Mouse (Mus musculus): ENCODE results near the gene Tcte1.

Gene Tcte1

DNA sequence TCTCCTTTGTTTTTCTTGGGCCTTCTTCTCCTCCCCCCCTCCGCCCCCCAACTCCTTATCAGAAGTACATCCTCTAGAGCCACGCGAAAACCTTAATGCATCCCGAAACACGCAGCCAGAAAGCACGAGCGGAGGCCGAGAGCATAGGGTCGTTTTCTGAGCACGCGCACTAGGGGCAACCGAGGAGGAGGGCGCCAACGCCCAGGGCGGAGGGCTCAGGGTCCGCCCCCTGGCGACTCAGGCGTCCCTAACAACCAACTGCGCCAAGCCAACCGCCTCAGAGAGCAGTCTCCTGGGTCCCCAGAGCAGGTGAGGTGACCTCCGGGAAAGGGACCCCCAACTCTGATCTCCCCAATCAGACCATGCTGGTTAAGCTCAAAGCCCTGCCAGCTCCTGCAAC is at the start of gene Tcte1:
Tcte1 (plus strand) TSS at position 172 of the 400 bp plus-strand sequence.
- DNase-seq (ENCODE audit: low spot score), result no peak

DNA sequence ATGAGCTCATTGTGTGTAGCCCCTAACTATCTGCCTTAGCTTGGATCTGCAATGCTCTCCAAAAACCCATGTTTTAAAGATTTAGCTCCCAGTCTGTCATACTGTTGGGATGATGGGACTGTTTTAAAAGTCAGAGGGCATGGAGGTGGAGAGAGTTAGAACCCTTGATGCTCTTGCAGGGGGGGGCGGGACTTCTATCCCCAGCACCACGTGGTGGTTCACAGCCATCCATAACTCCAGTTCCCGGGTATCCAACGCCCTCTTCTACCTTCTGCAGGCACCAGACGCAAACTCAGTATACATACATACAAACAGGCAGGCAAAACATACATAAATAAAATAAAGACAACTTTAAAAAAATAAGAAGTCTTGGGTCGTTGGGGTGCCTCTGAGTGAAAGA is 49.6 kb upstream of the Tcte1 start:
- DNase-seq (ENCODE audit: low spot score), result no peak

GRCm38 (mm10) chr17:45474146-45474545 is 49.1 kb upstream of the Tcte1 start:
- no peak for DNase-seq (ENCODE audit: low spot score)

DNA sequence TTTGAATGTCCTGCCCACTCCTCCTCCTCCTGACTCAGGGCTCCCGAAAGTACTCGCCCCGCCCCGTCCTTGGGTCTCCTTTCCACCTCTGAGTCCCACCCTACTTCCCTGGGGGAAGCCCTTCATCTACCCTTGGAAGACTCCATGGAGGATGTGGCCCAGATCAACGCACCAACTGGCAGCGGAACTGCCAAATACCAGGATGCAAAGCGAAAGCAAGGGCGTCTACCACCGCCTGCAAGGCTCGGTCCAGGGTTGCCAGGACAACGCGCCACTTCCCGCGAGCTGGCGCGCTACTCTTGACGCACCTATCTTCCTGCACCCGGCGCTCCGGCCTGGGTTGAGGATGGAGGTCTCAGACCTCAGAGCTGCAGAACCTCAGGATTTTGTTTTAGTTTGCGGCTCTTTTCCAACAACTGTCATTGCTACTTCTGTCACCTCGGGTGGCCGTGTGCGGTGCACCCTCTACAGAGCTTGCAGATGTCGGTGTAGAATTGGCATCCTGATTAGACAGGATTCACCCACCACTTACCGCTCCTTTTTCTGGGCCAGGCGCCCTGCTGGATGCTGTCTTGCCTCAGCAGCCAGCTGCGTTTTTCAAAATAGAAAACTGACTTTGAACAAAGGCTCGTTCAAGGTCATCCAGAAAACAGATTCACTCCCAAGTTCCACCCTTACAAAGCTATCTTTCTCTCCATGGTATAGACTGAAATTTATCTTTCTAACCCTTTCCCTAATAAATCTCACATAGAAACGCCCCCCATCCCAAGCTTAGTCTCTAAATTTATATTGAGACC is 48.4 kb upstream of the Tcte1 start, which contains the start of gene Spats1:
Spats1 (minus strand) TSS at position 747 of the 797 bp plus-strand sequence.
- DNase-seq (ENCODE audit: low spot score), result peak; percentile 27

DNA sequence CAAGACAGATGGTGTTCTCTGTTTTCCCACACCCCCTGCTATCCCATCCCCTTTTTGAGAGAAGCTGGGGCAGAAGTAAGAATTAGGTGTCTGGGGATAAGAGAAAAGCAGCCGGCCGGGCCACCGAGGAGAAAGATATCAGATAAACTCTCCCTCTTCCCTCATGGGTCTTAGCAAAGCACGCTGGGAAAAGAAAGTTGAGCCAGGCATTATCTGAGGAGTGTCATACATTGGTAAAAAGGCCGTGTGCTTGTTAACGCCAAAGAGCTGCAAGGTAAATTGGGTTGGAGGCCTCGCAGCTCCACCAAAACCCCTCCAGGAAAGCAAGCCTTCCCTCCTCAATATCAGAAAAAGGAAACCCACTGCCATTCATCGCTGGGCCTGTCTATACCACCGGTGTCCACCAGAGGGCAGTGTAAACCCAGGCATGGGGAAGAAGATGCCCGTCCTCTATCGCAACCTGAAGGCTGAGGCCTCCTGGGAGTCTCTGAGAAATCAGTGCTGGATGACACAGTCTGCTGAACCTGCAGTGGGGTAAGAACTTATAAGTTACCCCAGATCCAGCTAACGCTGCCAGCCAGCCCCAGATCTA is 44.9 kb upstream of the Tcte1 start:
- peak; percentile 81 for DNase-seq (ENCODE audit: low spot score)

DNA sequence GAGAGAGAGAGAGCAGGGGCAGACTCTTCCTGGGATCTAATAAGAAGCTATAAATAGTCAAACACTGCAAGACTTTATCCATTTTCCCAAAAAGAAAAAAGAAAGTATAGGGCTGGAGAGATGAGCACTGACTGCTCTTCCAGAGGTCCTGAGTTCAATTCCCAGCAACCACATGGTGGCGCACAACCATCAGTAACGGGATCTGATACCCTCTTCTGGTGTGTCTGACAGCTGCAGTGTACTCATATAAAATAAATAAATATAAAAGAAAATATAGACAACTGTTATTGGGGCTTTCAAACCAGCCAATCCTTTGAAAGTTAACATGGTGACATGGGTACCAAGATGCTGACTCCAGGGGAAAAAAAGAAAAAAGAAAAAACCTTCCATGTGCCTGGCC is 42.8 kb upstream of the Tcte1 start:
- DNase-seq (ENCODE audit: low spot score), result no peak

- no peak for DNase-seq (ENCODE audit: low spot score)
These were observed 37.7 kb upstream of the Tcte1 start for GRCm38 (mm10) chr17:45485581-45485980.

GRCm38 (mm10) chr17:45487216-45487615 is 36.0 kb upstream of the Tcte1 start:
- DNase-seq (ENCODE audit: low spot score), result no peak

GRCm38 (mm10) chr17:45488321-45489254 is 34.6 kb upstream of the Tcte1 start:
- no peak for DNase-seq (ENCODE audit: low spot score)

GRCm38 (mm10) chr17:45489736-45490135 is 33.5 kb upstream of the Tcte1 start:
- DNase-seq (ENCODE audit: low spot score), result no peak

GRCm38 (mm10) chr17:45490532-45491154 is 32.6 kb upstream of the Tcte1 start:
- no peak for DNase-seq (ENCODE audit: low spot score)

DNA sequence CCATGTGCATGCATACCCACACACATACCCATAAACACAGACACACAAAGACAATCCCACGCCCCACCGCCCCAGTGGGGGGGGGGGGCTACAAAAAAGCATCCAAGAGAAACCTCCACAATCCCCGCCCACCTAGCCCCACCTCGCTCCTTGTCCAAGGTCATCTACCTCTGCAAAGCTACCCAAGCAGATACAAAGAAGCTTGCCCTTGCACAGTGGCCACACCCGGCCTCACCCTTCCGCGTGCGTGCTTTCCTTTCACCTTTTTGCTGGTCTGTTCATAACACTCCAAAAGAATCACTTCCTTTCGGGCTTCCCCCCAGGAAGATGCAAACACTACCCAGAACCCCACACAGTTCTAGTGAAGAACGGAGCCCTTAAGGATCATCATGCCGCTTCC is 27.8 kb upstream of the Tcte1 start:
- DNase-seq (ENCODE audit: low spot score), result no peak

GRCm38 (mm10) chr17:45498397-45498796 is 24.8 kb upstream of the Tcte1 start:
- DNase-seq (ENCODE audit: low spot score), result no peak

DNA sequence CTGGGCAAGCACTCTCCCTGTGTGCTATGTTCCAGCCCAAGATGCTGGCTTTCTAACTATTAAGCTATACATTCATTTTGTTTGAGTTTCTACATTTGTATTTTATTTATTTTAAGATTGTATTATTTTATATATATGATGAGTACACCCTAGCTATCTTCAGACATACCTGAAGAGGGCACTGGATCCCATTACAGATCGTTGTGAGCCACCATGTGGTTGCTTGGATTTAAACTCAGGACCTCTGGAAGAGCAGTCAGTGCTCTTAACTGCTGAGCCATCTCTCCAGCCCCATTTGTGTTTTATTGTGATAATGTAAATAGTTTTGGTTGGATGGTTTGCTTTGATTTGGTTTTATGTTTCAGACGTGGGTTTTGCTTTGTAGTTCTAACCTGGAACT is 23.7 kb upstream of the Tcte1 start:
- DNase-seq (ENCODE audit: low spot score), result no peak

- no peak for DNase-seq (ENCODE audit: low spot score)
These were observed 22.3 kb upstream of the Tcte1 start for GRCm38 (mm10) chr17:45500981-45501380.

DNA sequence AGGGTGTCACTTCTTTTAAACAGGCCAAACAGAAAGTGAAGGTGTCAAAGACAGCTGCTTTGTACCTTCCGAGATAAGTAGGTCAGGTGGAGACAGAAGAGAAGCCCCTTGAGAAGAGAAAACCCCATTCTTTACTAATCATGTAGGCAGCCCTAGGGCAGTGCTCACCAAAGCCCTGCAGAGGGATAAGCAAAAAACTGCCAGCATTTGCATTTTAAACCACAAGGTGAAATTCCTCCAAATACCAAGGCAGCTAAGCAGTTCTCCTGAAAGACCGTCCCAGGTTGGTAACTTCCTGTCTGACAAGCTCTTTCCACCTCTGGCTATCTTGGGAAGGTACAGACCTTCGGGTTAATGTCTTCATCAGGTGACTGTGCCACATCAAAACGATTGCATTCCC is 20.9 kb upstream of the Tcte1 start:
- no peak for DNase-seq (ENCODE audit: low spot score)

GRCm38 (mm10) chr17:45503301-45503973 is 19.8 kb upstream of the Tcte1 start:
- no peak for DNase-seq (ENCODE audit: low spot score)

GRCm38 (mm10) chr17:45505941-45506465 is 17.2 kb upstream of the Tcte1 start:
- DNase-seq (ENCODE audit: low spot score), result no peak

DNA sequence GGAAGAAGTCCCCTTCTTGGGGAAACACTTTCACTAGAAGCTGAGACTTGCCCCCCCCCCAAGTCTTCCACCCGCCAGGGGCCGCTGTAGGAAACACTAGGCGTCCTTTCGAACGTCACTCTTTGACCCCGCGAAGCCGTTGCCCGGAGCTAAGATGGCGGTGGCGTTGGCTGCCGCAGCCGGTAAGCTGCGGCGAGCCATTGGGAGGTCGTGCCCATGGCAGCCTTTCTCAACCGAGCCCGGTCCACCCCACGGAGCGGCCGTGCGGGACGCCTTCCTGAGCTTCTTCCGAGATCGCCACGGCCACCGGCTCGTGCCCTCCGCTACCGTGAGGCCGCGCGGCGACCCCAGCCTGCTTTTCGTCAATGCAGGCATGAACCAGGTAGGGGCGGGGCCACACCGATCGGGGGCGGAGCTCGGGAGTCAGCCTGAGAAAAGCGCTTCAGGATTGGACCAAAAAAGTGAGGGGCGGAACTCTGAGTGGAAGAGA is 16.5 kb upstream of the Tcte1 start, which contains the start of gene Aars2:
Aars2 (plus strand) TSS at position 142 of the 490 bp plus-strand sequence.
- peak; percentile 91 for DNase-seq (ENCODE audit: low spot score)

- no peak for DNase-seq (ENCODE audit: low spot score)
These were observed 12.4 kb upstream of the Tcte1 start for GRCm38 (mm10) chr17:45510871-45511270.

GRCm38 (mm10) chr17:45511757-45512156 is 11.5 kb upstream of the Tcte1 start:
- DNase-seq (ENCODE audit: low spot score), result no peak

All from ovary, postnatal 14 days (tissue).